Mouse (Mus musculus): ENCODE measurements around the gene Pex6.
A peak's percentile ranks its signal among the peaks of the same experiment; 100 is the strongest.

The Pex6 gene

GRCm38 (mm10) chr17:46701489-46701888, 9.8 kb upstream of the Pex6 start:
- no peak for ATAC-seq (ENCODE audit: low TSS enrichment)

- ATAC-seq (ENCODE audit: low TSS enrichment), result no peak
Observed at GRCm38 (mm10) chr17:46702100-46702499, 9.2 kb upstream of the Pex6 start.

- no peak for ATAC-seq (ENCODE audit: low TSS enrichment)
Observed at GRCm38 (mm10) chr17:46702506-46702905, 8.8 kb upstream of the Pex6 start.

- ATAC-seq (ENCODE audit: low TSS enrichment), result peak; percentile 15; the same call in 1 of the 2 replicates
Observed at GRCm38 (mm10) chr17:46703971-46704886, 7.0 kb upstream of the Pex6 start.

- ATAC-seq (ENCODE audit: low TSS enrichment), result peak; percentile 93
Observed at GRCm38 (mm10) chr17:46704887-46705835, 6.1 kb upstream of the Pex6 start, which contains the start of gene Ppp2r5d. Gene Ppp2r5d, minus strand, starts transcription at chr17:46705111.

GRCm38 (mm10) chr17:46706375-46707089, 4.7 kb upstream of the Pex6 start:
- no peak for ATAC-seq (ENCODE audit: low TSS enrichment)

GRCm38 (mm10) chr17:46711612-46712271, 479 bp downstream of the Pex6 start:
- ATAC-seq (ENCODE audit: low TSS enrichment), result peak; percentile 56; the same call in 1 of the 2 replicates

- no peak for ATAC-seq (ENCODE audit: low TSS enrichment)
Observed at GRCm38 (mm10) chr17:46712442-46712841, 1.2 kb downstream of the Pex6 start.

GRCm38 (mm10) chr17:46713849-46714248, 2.6 kb downstream of the Pex6 start:
- no peak for ATAC-seq (ENCODE audit: low TSS enrichment)

GRCm38 (mm10) chr17:46714756-46715481, 3.7 kb downstream of the Pex6 start:
- ATAC-seq (ENCODE audit: low TSS enrichment), result no peak

- ATAC-seq (ENCODE audit: low TSS enrichment), result no peak
Observed at GRCm38 (mm10) chr17:46721077-46721476, 9.8 kb downstream of the Pex6 start.

- no peak for ATAC-seq (ENCODE audit: low TSS enrichment)
Observed at GRCm38 (mm10) chr17:46724477-46725084, 13.3 kb downstream of the Pex6 start.

- no peak for ATAC-seq (ENCODE audit: low TSS enrichment)
Observed at GRCm38 (mm10) chr17:46725273-46725672, 14.0 kb downstream of the Pex6 start.

- ATAC-seq (ENCODE audit: low TSS enrichment), result no peak
Observed at GRCm38 (mm10) chr17:46725731-46726645, 14.7 kb downstream of the Pex6 start.

GRCm38 (mm10) chr17:46727271-46727670, 16.0 kb downstream of the Pex6 start:
- no peak for ATAC-seq (ENCODE audit: low TSS enrichment)

GRCm38 (mm10) chr17:46728021-46728420, 16.8 kb downstream of the Pex6 start:
- no peak for ATAC-seq (ENCODE audit: low TSS enrichment)

- no peak for ATAC-seq (ENCODE audit: low TSS enrichment)
Observed at GRCm38 (mm10) chr17:46728496-46728895, 17.2 kb downstream of the Pex6 start.

GRCm38 (mm10) chr17:46728904-46729318, 17.6 kb downstream of the Pex6 start, which contains the start of gene Gnmt:
Gene Gnmt, minus strand, starts transcription at chr17:46729168.
- no peak for ATAC-seq (ENCODE audit: low TSS enrichment)

- ATAC-seq (ENCODE audit: low TSS enrichment), result no peak
Observed at GRCm38 (mm10) chr17:46734055-46734454, 22.8 kb downstream of the Pex6 start.

All from frontal cortex, adult (tissue).